Mouse (Mus musculus) forebrain, postnatal 0 days (tissue): Measurements from ENCODE around the gene Dnajc2. TPM values are rescaled to one million over a fixed set of nuclear protein-coding genes. Genes with fewer than 3 reads are reported as not detected.
A peak's percentile ranks its signal among the peaks of the same experiment; 100 is the strongest.

Source experiments
- ATAC-seq: fragments of 200-750 bp; cut with Nextera tagmentation; 2 replicates; pipeline ENCODE4 v1.8.0; 2017; ENCODE audit warnings: mild to moderate bottlenecking, moderate library complexity
- DNase-seq: peaks from one replicate; pipeline ENCODE4 v3.0.0-alpha.2; 2015
- H3K27ac ChIP-seq: fragments of 300-500 bp; sonication (generic); 2 replicates; pipeline ENCODE4 v1.5.1; 2014; ENCODE audit warnings: low read depth, mild to moderate bottlenecking, antibody characterized with exemption, low read length, moderate library complexity, mixed read lengths
- H3K27me3 ChIP-seq: fragments of 300-500 bp; sonication (generic); 2 replicates; pipeline ENCODE4 v1.6.1; 2014; ENCODE audit warnings: mild to moderate bottlenecking, low read length, mixed read lengths; ENCODE audit not compliant: insufficient read depth
- H3K36me3 ChIP-seq: fragments of 300-500 bp; sonication (generic); 2 replicates; pipeline ENCODE4 v1.6.1; 2014; ENCODE audit warnings: mild to moderate bottlenecking, moderate library complexity; ENCODE audit not compliant: insufficient read depth
- H3K4me1 ChIP-seq: fragments of 300-500 bp; sonication (generic); 2 replicates; pipeline ENCODE4 v1.6.1; 2014; ENCODE audit warnings: antibody characterized with exemption; ENCODE audit not compliant: insufficient read depth
- H3K4me2 ChIP-seq: fragments of 300-500 bp; sonication (generic); 2 replicates; pipeline ENCODE4 v1.6.1; 2014; ENCODE audit warnings: low read depth, mild to moderate bottlenecking, moderate library complexity
- H3K4me3 ChIP-seq: fragments of 300-500 bp; sonication (generic); 2 replicates; pipeline ENCODE4 v1.5.1; 2014; ENCODE audit warnings: low read depth, low read length, mixed read lengths
- H3K9ac ChIP-seq: fragments of 300-500 bp; sonication (generic); 2 replicates; pipeline ENCODE4 v1.6.1; 2014; ENCODE audit warnings: mild to moderate bottlenecking
- H3K9me3 ChIP-seq: fragments of 300-500 bp; sonication (generic); 2 replicates; pipeline ENCODE4 v1.6.1; 2016; ENCODE audit warnings: low read length
- CTCF ChIP-seq: sonication (generic); IDR thresholded peaks from 2 replicates; pipeline ENCODE4 v1.5.1; 2016; ENCODE audit warnings: antibody characterized with exemption, control low read depth, low read depth
- WGBS: fragments of 180-500 bp; shearing (Covaris S2); extraction: QIAGEN DNeasy Blood & Tissue Kit; methylation state at CpG from one replicate; pipeline ENCODE4 v1.1.7; 2014; 5-methylcytosine and 5-hydroxymethylcytosine counted together
- polyA plus RNA-seq: library from polyadenylated mRNA; unstranded; fragments of >200 nt; fragmentation: Nextera tagmentation; extraction: Ambion mirVana; gene quantifications from 2 replicates; pipeline ENCODE4 v1.2.1, GENCODE M21; 2015
- total RNA-seq: library from RNA; depleted of rRNA; stranded (reverse); fragments of >200 nt; gene quantifications from 2 replicates; pipeline ENCODE4 v1.2.3, GENCODE M21; 2014; rRNA removed

The Dnajc2 gene
- total RNA-seq (42.7 and 48.4 TPM in 2 replicates), polyA plus RNA-seq (70.2 and 73.1 TPM in 2 replicates)

DNA sequence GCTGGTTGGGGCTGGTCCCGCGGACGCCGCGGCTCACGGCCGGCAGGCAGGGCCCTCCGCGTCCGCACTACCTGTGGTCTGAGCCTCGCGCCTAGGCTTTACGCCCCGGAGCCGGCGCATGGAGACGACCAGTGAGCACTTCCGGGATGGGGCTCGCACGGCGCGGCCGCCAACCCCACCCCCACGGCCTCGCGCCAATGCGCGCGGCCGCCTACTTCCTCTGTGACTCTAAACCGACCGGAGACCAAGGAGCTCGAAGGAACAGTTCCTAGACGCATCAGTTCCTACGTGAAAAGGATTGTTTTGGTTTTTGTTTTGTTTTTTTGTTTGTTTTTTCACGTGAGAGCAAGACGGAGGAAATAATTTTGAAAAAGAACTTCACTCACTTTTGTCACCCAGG lies at the start of gene Dnajc2, which contains the start of gene Psmc2:
Gene Dnajc2, minus strand, starts transcription at position 199 of the 400 bp plus-strand sequence.
Gene Psmc2, plus strand, starts transcription at position 231 of the 400 bp plus-strand sequence.
- Histone ChIP-seq H3K9ac (peak within 1 kb of the TSS; percentile 87), H3K27ac (peak within 1 kb of the TSS; percentile 76), H3K4me2 (peak within 1 kb of the TSS; percentile 88), H3K4me1 (peaks cover 9% of the 10 kb centered on the region; the same call in 1 of the 2 replicates), H3K36me3 (peaks cover 29% of the 10 kb centered on the region), H3K9me3 (no peaks in the 10 kb centered on the region), H3K27me3 (no peaks in the 10 kb centered on the region), H3K4me3 (peak within 1 kb of the TSS; percentile 93)
- no peak for TF ChIP-seq CTCF
- ATAC-seq: peak; percentile 96
- under 1% methylated on average over 37 of the region's 37 CpGs for WGBS
- peak; percentile 94 for DNase-seq

GRCm38 (mm10) chr5:21831761-21832160 lies 46.7 kb upstream of the Dnajc2 start:
- Histone ChIP-seq H3K4me1 (no peaks in the 10 kb centered on the region), H3K9ac (no peak overlapping the region), H3K27ac (no peak overlapping the region), H3K27me3 (no peaks in the 10 kb centered on the region), H3K4me3 (no peak overlapping the region), H3K9me3 (no peaks in the 10 kb centered on the region), H3K4me2 (no peak overlapping the region), H3K36me3 (no peaks in the 10 kb centered on the region)
- ATAC-seq (no peak), DNase-seq (no peak)
- no peak for TF ChIP-seq CTCF
- 76% methylated on average over 3 of the region's 3 CpGs for WGBS

GRCm38 (mm10) chr5:21828855-21829254 lies 43.8 kb upstream of the Dnajc2 start:
- Histone ChIP-seq H3K4me1 (no peaks in the 10 kb centered on the region), H3K27ac (no peak overlapping the region), H3K9me3 (no peaks in the 10 kb centered on the region), H3K27me3 (no peaks in the 10 kb centered on the region), H3K4me2 (no peak overlapping the region), H3K36me3 (no peaks in the 10 kb centered on the region), H3K4me3 (no peak overlapping the region), H3K9ac (no peak overlapping the region)
- TF ChIP-seq CTCF: no peak
- 56% methylated on average over 4 of the region's 4 CpGs for WGBS
- DNase-seq (peak; percentile 60), ATAC-seq (peak; percentile 93)

DNA sequence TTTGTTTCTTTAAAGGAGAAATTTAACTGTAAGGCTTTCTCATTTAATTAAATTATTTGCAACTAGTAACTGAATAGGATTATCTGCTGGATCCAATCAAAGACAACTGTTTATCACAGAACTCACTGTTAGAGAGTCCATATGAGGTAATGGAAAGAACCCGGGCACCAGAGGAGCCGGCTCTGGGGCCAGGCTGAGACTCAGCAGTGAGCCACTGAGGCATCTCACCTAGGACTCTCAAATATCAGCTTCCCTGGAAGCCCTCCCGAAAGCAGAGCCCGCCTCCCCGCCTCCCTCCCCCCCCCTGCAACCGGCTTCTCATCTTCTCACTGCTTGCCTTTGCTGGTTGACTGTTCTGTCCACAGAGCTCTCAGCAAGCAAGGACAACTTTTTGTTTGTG lies 42.6 kb upstream of the Dnajc2 start:
- DNase-seq: no peak
- no peak for TF ChIP-seq CTCF
- no peak overlapping the region for H3K4me2 ChIP-seq
- H3K9me3 ChIP-seq: no peaks in the 10 kb centered on the region
- no peak overlapping the region for H3K4me3 ChIP-seq
- WGBS: 20% methylated on average over 5 of the region's 6 CpGs
- H3K27me3 ChIP-seq: no peaks in the 10 kb centered on the region
- ATAC-seq: no peak
- no peaks in the 10 kb centered on the region for H3K36me3 ChIP-seq
- H3K9ac ChIP-seq: no peak overlapping the region
- no peak overlapping the region for H3K27ac ChIP-seq
- H3K4me1 ChIP-seq: no peaks in the 10 kb centered on the region

DNA sequence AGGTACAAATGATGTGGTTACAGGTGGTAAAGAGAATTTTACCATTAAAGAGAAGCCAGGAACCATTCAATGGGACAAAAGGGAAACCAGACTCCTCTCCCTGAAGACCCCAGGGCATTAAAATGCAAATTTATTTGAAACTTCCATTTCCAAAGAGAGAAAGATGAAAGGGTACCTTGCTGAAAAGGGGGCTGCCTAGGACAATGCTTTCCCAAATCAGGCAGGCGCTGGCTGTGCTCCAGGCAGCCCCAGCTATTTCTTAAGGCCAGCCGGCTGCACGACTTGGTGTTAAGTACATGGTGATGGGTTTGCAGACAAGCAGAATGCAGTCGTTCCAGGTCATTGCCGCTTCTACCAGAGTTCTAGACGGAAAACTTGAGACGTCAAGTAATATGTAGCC lies 41.3 kb upstream of the Dnajc2 start:
- Histone ChIP-seq H3K27ac (no peak overlapping the region), H3K4me3 (no peak overlapping the region), H3K9me3 (no peaks in the 10 kb centered on the region), H3K36me3 (no peaks in the 10 kb centered on the region), H3K4me2 (no peak overlapping the region), H3K9ac (no peak overlapping the region), H3K27me3 (no peaks in the 10 kb centered on the region), H3K4me1 (no peaks in the 10 kb centered on the region)
- no peak for ATAC-seq
- no peak for DNase-seq
- WGBS: 14% methylated on average over 7 of the region's 7 CpGs
- TF ChIP-seq CTCF: no peak

GRCm38 (mm10) chr5:21813994-21814393 lies 28.9 kb upstream of the Dnajc2 start:
- Histone ChIP-seq H3K9ac (no peak overlapping the region), H3K27ac (no peak overlapping the region), H3K9me3 (no peaks in the 10 kb centered on the region), H3K36me3 (no peaks in the 10 kb centered on the region), H3K4me1 (no peaks in the 10 kb centered on the region), H3K4me2 (no peak overlapping the region), H3K4me3 (no peak overlapping the region), H3K27me3 (no peaks in the 10 kb centered on the region)
- TF ChIP-seq CTCF: peak; percentile 74
- ATAC-seq: no peak
- peak; percentile 40 for DNase-seq
- WGBS: 46% methylated on average over 1 of the region's 1 CpGs

- DNase-seq: no peak
- WGBS: 74% methylated on average over 10 of the region's 10 CpGs
- ATAC-seq: no peak
Observed at GRCm38 (mm10) chr5:21810924-21811323, 25.9 kb upstream of the Dnajc2 start.

More at GRCm38 (mm10) chr5:21810924-21811323, 25.9 kb upstream of the Dnajc2 start:
- Histone ChIP-seq H3K27ac (no peak overlapping the region), H3K4me3 (no peak overlapping the region), H3K9me3 (no peaks in the 10 kb centered on the region), H3K27me3 (no peaks in the 10 kb centered on the region), H3K36me3 (no peaks in the 10 kb centered on the region), H3K9ac (no peak overlapping the region), H3K4me2 (no peak overlapping the region), H3K4me1 (no peaks in the 10 kb centered on the region)
- no peak for TF ChIP-seq CTCF
